Mouse (Mus musculus) left cerebral cortex, adult 8-10 months (tissue): Measurements from ENCODE around the gene Hira. TPM values are rescaled to one million over a fixed set of nuclear protein-coding genes. Genes with fewer than 3 reads are reported as not detected.
"Not testable (repeated sequence)": the region's sequence is repeated elsewhere in the genome, so short reads cannot be mapped to it uniquely, and the experiment has no call there.

Source experiments
- DNase-seq, 2 experiments: peaks; one replicate each; pipeline ENCODE4 v3.0.0; 2022; ENCODE audit warnings: low spot score in 2 of 2
- total RNA-seq, 4 experiments: library from RNA; stranded (reverse); gene quantifications; 2 replicates each; pipeline ENCODE4 v1.2.4; 2022

The Hira gene
- 100 to 1,000 TPM in 1 of 4 experiments, 10 to 100 TPM in 3; 86.1 to 105 (median 86.3) TPM for total RNA-seq

- peak; percentile 92 to 93 for DNase-seq
Measured at GRCm38 (mm10) chr16:18876442-18877308, at the start of gene Hira, which contains the start of gene Mrpl40. Gene Hira, plus strand, starts transcription at chr16:18877037. Gene Mrpl40, minus strand, starts transcription at chr16:18876862.

DNA sequence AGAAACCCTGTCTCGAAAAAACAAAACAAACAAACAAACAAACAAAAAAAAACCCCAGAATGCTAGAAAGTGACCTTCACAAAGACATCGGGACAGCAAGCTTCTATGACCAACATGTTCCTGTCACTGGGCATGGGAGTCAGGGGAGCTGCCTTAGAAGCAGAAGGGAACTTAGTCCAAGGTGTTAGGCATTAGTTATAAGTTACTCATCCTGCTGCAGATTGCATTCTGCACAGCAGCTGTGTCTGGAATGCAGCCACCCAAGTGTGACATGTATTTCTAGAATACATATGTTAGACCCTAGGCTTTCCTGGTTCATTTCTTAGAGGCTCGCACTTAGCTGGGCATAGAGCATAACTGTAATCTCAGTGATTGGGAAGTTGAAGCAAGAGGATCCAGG is 48.2 kb upstream of the Hira start:
- DNase-seq, result no peak

DNA sequence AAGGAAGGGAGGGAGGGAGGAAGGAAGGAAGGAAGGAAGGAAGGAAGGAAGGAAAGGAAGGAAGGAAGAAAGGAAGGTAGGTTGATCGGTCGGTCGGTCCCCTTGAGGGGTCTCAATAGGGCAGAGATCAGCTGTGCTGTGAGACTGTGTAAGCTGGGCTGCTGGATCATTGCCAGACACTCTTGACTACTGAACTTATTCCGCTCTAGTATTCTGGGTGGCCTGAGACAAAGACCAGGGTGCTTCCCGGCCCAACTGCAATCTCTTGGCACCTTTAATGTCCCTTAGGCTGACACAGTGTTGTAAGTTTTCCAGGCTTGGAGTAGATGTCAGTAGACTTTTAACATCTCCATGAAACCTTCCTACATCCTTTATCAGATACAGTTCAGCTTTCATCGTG is 47.7 kb upstream of the Hira start:
- DNase-seq, result no peak

- DNase-seq, result no peak
Measured at GRCm38 (mm10) chr16:18833486-18833885, 43.4 kb upstream of the Hira start.

DNA sequence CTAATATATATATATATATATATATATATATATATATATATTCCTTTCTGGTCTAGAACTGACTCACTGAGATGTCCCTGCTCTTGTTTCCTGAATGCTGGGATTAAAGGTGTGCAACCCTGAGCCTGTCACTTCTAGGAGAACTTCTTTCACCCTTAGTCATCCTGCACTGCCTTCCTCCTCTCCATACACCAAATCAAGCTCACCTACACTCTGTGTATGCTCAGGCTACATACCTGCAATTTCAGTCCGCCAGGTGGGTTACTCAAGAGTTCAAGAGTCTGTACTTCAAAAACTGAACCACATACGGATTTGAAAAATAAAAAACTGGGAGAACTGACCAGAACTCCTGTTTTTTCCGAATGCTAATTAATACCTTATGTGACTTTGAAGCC is 40.8 kb upstream of the Hira start:
- DNase-seq, result no peak

- peak; percentile 87 to 92 for DNase-seq
Measured at GRCm38 (mm10) chr16:18836468-18837208, 40.2 kb upstream of the Hira start, which contains the start of the genes 2510002D24Rik and Gm28539. Gene 2510002D24Rik, plus strand, starts transcription at chr16:18836578. Gene Gm28539, plus strand, starts transcription at chr16:18836584.

DNA sequence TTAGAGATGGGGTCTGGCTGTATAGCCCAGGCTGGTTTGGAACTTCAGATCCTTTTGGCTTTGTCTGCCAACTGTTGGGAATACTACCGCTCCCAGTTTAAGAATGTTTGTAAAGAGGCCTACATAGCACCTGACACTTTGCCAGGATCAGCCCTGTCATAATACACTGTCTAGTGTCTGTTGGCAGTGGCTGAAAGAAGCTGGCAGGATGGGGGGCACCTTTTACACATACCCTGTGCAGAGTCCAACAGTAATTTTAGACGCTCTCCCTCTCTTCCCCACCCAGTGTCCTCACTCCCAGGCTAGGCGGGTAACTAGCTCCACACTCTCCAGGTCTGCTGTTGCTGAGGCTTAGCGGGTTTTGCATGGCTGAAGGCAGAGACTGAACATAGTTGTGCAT is 38.5 kb upstream of the Hira start:
- no peak for DNase-seq

GRCm38 (mm10) chr16:18846301-18846820 is 30.5 kb upstream of the Hira start:
- DNase-seq, result no peak

DNA sequence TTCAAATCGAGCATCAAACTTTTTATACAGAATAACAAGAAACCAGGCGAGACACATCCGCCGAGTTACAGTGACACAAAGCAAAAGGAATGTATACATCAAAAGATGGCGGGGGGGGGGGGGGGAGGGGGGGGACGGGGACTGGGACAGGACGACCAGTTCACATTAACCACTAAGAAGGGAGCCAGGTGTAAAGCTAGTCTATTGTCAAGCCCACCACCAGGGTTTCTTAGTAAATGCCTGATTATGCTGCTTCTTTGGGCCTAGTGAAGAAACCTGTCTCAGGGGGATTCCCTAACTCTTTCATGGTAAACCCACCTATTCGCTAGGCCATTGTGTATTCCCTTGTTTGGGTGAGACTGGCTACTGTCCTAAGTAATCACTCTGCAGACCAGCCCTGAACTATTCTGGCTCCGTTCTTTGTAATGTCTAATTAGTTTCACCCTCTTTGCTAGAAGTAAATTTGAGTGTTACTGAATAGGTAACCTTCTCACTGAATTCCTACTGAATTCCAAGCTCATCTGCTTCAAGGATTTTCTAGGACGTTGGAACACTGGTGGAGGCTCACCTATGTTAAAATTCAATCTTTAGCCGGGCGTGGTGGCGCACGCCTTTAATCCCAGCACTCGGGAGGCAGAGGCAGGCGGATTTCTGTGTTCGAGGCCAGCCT is 27.2 kb upstream of the Hira start:
- not testable (repeated sequence) for DNase-seq

DNA sequence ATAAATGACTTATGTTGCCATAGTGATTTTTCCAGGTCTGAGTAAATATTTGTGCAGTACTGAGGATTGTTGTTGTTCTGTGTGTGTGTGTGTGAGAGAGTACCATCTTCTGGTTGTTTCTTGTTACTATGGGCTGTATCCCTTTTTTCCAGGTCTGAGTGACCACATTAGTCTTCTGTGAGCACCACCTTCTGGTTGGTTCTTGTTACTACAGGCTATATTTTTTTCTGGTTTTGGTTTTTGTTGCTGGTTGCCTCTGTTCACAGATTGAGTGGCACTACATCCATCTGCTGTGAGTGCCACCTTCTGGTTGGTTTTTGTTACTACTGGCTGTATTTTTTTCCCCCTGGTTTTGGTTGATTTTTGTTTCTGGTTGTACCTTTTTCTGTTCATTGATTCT is 18.3 kb upstream of the Hira start:
- no peak for DNase-seq

GRCm38 (mm10) chr16:18860186-18860585 is 16.7 kb upstream of the Hira start:
- DNase-seq, result no peak

- not testable (repeated sequence) for DNase-seq
Measured at GRCm38 (mm10) chr16:18870495-18870894, 6.3 kb upstream of the Hira start.

DNA sequence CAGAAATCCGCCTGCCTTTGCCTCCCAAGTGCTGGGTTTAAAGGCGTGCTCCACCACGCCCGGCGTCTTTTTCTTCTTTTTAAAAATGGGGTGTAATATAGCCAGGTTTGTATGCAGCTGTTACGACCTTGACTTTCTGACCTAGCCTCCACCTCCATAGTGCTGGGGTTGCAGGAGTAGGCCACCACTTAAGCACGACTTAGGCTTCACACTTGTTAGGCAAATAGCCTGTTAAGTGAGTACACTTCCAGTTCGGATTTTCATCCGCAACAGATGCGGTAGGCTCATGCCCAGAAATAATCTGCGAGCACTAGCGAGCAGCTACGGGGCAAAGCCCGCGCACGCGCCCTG is 771 bp upstream of the Hira start:
- DNase-seq, result no peak

DNA sequence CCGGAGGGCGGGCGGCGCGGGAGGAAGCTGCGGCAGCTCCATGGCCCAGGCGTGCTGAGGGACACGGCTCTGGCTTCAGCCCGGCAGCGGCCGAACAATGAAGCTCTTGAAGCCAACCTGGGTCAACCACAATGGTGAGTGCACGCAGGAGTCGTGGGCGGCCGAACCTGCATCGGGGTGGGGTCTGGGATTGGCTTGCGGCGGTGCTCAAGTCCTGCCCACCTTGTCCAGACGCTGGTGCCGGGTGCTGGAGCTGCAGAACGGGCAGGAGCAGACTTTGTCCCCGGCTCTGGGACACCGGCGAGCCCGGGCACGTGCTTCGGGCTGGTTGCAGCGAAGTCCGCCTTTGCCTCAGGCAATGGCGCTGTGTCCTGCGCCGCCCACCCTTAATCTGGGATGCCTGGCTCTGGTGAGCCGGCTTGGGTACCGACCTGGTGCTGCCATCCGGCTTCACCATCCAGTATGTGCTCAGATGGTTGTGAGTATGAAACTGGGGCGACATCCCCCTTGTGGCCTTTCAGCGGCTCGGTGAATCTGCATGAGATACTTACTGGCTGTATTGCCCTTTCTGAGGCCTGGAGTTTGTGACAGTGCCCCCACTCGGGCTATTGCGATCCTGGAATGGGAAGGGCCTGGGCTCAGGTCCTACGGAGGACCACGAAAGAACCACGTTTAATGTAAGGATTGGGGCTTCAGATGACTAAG is 701 bp downstream of the Hira start:
- peak; percentile 45 to 48 for DNase-seq

DNA sequence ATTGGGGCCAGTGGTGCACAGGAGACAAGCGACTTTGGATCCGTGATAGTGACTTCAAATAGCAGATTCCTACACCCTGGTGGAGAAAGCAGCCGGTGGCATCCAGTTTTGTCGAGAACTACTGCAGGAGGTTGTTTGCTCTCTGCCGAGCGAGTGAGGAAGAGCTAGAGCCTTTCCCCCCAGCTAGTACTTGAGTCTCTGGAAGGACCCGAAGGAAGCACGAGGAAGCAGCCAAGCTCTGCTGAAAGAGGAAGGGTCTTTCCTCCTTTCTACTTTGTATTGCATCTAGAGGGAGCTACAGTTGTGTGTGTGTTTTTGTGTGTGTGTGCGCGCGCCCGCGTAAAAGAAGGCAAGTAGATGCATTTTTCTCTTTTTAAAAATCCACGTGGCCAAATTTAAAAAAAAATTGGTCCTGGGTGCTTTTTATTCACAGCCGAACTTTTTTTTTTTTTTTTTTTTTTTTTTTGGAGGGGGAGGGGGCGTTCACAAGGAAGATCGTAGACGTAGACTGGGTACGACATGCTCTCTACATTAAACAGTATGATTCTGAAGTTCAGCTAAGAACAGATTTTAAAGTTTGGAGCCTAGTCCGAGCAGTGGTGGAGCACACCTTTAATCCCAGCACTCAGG is 1.4 kb downstream of the Hira start:
- DNase-seq, result no peak

DNA sequence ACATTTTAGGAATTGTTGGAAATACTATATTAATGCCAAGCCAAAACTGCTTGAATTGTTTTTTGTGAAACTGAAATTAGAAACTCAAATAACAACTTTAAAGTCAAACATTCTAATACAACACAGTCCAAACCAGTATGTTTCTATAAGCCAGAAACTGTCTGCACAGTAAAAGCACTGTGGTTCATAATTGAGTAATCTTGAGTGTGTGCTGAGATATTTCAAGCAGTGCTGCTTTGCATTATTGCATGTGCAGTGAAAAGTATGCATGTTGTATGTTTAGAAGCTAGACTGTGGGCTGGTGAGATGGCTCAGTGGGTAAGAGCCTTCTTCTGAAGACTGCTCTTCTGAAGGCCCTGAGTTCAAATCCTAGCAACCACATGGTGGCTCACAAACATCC is 7.2 kb downstream of the Hira start:
- no peak for DNase-seq

DNA sequence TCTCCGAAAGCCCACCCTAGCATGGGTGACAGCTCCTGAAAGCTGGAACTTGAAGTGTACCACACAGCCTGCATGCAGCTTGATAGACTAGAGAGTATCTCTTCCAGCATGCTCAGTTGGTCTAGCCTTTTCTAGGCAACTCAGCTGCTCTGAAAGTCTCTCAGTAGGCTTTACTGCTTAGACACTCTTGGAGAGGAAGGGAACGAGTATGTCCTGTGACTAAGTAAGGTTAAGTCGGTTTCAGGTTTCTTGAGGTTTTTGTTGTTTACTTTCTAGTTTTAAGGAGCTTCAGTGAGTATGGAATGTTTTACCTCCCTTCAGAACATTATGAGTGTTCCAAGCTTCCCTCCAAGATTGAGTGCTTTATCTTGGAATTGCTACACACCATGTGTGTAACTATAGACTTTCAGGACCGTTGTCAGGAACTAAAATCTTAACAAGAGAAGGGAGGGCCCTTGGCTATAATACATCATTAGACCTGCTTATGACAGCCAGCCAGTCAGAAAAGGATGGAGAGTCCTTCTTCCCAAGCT is 17.1 kb downstream of the Hira start:
- DNase-seq, result no peak

- DNase-seq, result no peak
Measured at GRCm38 (mm10) chr16:18895249-18895648, 18.4 kb downstream of the Hira start.

- DNase-seq, result no peak
Measured at GRCm38 (mm10) chr16:18896429-18896828, 19.6 kb downstream of the Hira start.

DNA sequence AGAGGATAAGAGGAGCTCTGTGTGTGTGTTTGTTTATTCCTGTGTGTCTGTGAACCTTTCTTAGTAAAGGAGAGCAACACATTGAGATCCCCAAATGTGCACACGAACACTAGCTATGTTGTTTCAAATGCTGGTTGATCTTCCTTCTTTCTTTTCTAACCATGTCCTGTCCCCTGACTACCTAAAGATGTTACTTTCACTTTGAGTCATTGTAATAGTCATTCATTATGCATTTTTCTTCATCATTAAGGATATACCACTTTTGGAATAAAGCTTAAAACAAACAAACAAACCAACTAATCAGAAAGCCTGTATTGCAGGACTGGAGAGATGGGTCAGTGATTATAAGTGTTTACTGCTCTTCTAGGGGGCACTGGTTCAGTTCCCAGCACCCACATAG is 28.8 kb downstream of the Hira start:
- DNase-seq, result no peak
